Mouse (Mus musculus) limb, embryonic 10.5 days (tissue): ENCODE data around the gene D430041D05Rik. TPM values are rescaled to one million over a fixed set of nuclear protein-coding genes. Genes with fewer than 3 reads are reported as not detected.

Source experiments
- DNase-seq: peaks from one replicate; pipeline ENCODE4 v3.0.0-alpha.2; 2017; ENCODE audit warnings: low spot score
- H3K27ac ChIP-seq: fragments of 300-500 bp; sonication (generic); 2 replicates; pipeline ENCODE4 v1.5.1; 2016; ENCODE audit warnings: mild to moderate bottlenecking
- H3K27me3 ChIP-seq: fragments of 300-500 bp; sonication (generic); 2 replicates; pipeline ENCODE4 v1.6.1; 2016; ENCODE audit warnings: low read depth, mild to moderate bottlenecking; ENCODE audit not compliant: poor library complexity, severe bottlenecking
- H3K36me3 ChIP-seq: fragments of 300-500 bp; sonication (generic); 2 replicates; pipeline ENCODE4 v1.6.1; 2016; ENCODE audit warnings: mild to moderate bottlenecking, moderate library complexity
- H3K4me1 ChIP-seq: fragments of 300-500 bp; sonication (generic); 2 replicates; pipeline ENCODE4 v1.6.1; 2016
- H3K4me3 ChIP-seq: fragments of 300-500 bp; sonication (generic); 2 replicates; pipeline ENCODE4 v1.5.1; 2016; ENCODE audit warnings: mild to moderate bottlenecking, moderate library complexity
- H3K9me3 ChIP-seq: fragments of 300-500 bp; sonication (generic); replicated peaks from 2 replicates; pipeline ENCODE4 v1.6.1; 2016; ENCODE audit warnings: mild to moderate bottlenecking
- WGBS: fragments of 180-500 bp; shearing (Covaris S2); methylation state at CpG from one replicate; pipeline ENCODE4 v1.1.7; 2016; 5-methylcytosine and 5-hydroxymethylcytosine counted together
- polyA plus RNA-seq: library from polyadenylated mRNA; unstranded; fragments of >200 nt; fragmentation: Nextera tagmentation; extraction: Ambion mirVana; gene quantifications from 2 replicates; pipeline ENCODE4 v1.2.1, GENCODE M21; 2016

Gene D430041D05Rik
- polyA plus RNA-seq, 1 experiment from 2014 or later, result 0.81 TPM

DNA sequence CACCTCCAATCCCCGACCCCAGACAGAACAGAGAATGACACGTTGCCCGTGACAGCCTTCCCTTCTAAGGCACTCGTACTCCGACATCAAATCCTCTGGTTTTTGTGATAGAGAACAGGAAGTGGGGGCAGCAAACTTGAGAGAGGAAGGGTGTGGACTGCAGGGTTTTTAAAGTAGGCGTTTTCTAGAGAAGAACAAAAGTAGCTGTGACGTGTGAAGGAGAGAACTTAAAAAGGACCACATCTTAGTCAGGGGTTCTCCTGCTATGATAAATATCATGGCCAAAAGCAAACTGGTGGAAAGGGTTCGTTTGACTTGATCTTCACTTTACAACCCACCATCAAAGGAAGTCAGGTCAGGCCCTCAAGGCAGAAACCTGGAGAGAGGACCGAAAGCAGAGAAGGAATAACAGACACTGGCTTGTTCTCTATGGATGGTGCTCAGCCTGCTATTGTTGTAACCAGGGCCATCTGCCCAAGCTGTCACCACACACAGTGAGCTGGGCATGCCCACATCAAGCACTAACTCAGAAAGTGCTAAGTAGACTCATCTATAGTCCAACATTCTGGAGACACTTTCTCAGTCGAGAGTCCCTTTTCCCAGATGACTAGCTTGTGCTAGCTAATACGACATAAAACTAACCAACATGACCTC, 238.0 kb downstream of the D430041D05Rik start:
- Histone ChIP-seq H3K36me3 (no peaks in the 10 kb centered on the region), H3K9me3 (no peaks in the 10 kb centered on the region), H3K4me3 (no peak overlapping the region), H3K4me1 (peaks cover 18% of the 10 kb centered on the region), H3K27ac (no peak overlapping the region), H3K27me3 (no peaks in the 10 kb centered on the region)
- WGBS, result 67% methylated on average over 11 of the region's 11 CpGs
- DNase-seq, result no peak

DNA sequence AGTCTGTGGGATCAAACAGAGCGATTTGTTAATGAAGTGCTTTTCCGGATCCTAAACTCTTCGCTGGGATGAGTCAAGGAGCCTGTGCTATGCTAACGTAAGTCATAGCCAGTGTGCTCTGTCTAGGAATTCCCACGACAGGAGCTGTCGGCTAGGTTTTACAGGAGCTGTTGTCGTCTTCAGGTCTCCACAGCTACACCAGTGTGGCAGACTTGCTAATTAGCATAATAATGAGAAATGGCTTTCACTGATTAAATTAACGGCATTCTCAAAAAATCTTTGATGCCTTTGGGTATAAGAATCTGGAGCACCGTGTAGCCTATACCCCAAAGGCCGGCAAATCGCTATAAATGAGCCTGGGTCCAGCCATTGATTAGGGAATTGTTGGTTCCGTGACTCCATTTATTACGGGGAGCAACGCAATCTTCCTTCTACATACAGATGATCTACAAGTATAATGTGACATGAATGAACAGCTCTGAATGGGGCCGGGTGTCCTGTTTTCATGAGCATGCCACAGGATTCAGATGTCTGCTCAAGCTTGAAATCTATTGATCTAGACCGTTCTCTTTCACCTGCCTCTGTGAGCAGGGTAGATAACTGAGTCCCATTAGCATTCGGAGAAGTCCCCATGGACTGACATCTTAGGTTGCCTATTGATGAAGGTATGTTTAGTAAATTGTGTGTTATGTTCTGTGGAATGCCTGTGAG, 242.5 kb downstream of the D430041D05Rik start:
- H3K27me3 ChIP-seq, result no peaks in the 10 kb centered on the region
- no peak overlapping the region for H3K27ac ChIP-seq
- WGBS, result 93% methylated on average over 17 of the region's 17 CpGs

DNA sequence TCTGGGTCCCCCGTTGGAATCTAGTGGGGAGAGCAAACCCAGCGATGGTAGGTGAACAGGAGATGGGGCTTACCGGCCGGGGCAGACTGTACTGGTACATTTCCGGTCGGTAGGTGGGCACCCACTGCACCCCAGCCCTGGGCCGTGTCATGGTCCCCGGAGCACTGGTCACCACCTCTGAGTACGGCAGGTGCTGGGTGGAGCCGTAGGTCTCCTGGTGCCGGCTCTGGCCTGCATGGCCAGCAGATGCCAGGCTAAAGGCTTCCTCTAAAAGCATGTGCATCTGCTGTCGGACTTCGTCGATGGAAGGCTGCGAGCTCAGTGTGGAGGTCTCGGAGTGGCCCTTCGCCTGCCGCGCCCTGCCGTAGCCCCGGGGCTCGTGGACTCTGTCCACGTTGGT, 243.0 kb downstream of the D430041D05Rik start:
- no peak overlapping the region for H3K4me3 ChIP-seq
- no peaks in the 10 kb centered on the region for H3K9me3 ChIP-seq
- DNase-seq, result no peak
- 94% methylated on average over 23 of the region's 23 CpGs for WGBS
- no peaks in the 10 kb centered on the region for H3K27me3 ChIP-seq
- H3K4me1 ChIP-seq, result no peaks in the 10 kb centered on the region
- H3K36me3 ChIP-seq, result no peaks in the 10 kb centered on the region
- H3K27ac ChIP-seq, result no peak overlapping the region

More for the DNA sequence above, 242.5 kb downstream of the D430041D05Rik start:
- Histone ChIP-seq H3K4me3 (no peak overlapping the region), H3K9me3 (no peaks in the 10 kb centered on the region), H3K4me1 (no peaks in the 10 kb centered on the region), H3K36me3 (no peaks in the 10 kb centered on the region)
- DNase-seq, result no peak

DNA sequence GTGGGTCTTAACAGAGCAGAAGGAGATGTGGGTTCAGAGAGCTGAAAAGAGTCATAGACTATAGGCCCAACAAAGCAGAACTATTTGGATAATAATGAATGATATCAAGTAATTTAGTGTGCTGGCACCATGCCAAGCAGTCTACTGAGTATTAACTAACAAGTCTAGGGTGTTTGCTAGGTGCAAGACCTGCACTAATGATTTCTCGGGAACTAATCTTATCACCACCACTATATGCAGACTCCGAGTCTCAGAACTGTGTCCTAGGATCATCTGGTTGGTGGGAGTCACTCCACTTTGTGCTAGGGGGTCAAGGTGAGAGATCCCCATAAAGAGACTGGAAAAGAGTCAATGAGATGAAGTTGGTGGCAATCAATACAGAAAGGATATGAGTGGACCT, 245.2 kb downstream of the D430041D05Rik start:
- WGBS, result 95% methylated on average over 2 of the region's 2 CpGs
- no peak for DNase-seq
- Histone ChIP-seq H3K4me3 (no peak overlapping the region), H3K27me3 (no peaks in the 10 kb centered on the region), H3K36me3 (no peaks in the 10 kb centered on the region), H3K4me1 (no peaks in the 10 kb centered on the region), H3K9me3 (no peaks in the 10 kb centered on the region), H3K27ac (no peak overlapping the region)

DNA sequence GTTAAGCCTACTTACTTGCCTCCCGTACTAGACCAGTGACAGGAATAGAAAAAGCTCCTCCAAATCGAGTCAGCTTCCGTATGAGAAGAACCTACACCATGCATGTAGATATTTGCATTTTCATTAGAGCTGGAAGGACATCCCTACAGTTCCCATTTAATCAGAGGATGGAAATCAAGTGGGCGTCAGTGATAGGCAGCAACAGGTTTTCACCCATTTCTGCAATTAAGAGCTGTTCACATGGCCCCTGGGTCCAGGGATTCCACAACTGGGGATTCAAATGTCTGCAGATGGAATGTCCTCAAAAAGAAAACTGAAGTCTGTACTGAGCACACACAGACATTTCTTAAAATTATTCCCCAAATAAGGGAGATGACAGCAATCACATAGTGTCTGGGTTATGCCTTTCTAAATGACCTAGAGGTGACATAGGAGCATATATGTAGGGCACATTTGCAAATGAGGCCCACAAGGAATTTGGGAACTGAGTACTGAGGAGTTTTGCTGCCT, 246.8 kb downstream of the D430041D05Rik start:
- H3K4me1 ChIP-seq, result no peaks in the 10 kb centered on the region
- whole genome bisulfite sequencing, result 95% methylated on average over 4 of the region's 4 CpGs
- H3K27ac ChIP-seq, result no peak overlapping the region
- H3K27me3 ChIP-seq, result no peaks in the 10 kb centered on the region
- no peaks in the 10 kb centered on the region for H3K9me3 ChIP-seq
- H3K36me3 ChIP-seq, result no peaks in the 10 kb centered on the region
- no peak overlapping the region for H3K4me3 ChIP-seq
- DNase-seq, result no peak

DNA sequence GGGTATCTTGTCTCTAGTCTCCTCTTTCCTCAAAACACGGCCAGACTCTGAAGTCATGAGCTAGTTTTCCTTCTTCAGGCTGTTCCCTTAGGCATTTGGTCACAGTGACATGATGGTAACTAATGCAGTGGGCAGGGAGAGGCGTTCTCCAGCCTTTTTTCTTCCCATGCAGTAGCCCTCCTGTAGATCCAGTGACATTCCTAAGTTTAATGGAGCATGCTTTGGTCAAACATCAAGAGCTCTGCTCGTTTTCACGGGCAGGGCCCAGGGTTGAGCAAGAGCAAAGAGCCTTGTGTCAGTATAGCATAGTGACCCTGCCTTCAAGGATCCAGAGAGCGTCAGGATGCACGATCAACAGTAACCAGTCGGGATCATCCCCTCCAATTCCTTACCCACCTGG, 247.4 kb downstream of the D430041D05Rik start:
- Histone ChIP-seq H3K36me3 (no peaks in the 10 kb centered on the region), H3K9me3 (no peaks in the 10 kb centered on the region), H3K4me3 (no peak overlapping the region), H3K27me3 (no peaks in the 10 kb centered on the region), H3K4me1 (no peaks in the 10 kb centered on the region), H3K27ac (no peak overlapping the region)
- DNase-seq, result no peak
- WGBS, result 85% methylated on average over 7 of the region's 7 CpGs

DNA sequence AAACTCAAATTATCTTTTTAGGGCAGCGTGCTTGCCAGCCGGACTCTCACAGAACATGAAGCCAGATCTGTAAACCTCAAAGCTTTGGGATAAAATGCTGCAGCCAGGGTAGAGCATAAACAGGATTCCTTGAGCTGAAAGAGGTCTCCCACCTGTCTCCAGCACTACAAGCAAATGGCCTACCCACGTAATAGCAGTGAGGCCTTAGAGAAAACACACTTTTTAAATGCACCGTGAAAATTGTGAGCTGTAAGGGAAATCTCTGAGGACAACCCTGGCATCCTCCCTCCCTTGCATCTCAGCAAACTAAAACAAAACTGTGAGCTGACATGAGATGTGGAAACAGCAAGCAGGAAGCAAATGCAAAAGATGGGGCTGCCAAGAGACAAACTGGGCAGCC, 253.0 kb downstream of the D430041D05Rik start:
- H3K27me3 ChIP-seq, result no peaks in the 10 kb centered on the region
- no peak overlapping the region for H3K4me3 ChIP-seq
- DNase-seq, result no peak
- H3K27ac ChIP-seq, result no peak overlapping the region
- H3K4me1 ChIP-seq, result no peaks in the 10 kb centered on the region
- H3K36me3 ChIP-seq, result no peaks in the 10 kb centered on the region
- WGBS, result 87% methylated on average over 4 of the region's 4 CpGs
- H3K9me3 ChIP-seq, result no peaks in the 10 kb centered on the region

DNA sequence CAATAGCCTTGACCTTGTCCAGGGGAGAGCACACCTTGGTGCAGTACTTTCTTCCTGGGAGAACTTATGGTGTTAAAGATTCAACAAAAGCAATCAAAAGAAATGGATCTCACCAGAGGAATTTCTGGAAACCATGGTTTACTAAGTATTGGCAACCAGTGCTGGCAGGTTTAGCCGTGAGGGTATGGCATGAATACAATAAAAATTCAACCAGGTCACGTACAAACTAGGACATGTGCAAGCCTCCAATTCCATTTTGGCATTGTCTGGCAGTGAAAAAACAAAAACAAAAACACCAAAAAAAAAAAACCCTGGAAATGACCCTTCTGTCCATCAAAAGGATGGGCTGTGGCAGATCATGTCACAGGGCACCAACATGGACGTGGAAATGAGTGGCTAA, 256.9 kb downstream of the D430041D05Rik start:
- DNase-seq, result no peak
- 88% methylated on average over 3 of the region's 3 CpGs for WGBS
- no peak overlapping the region for H3K4me3 ChIP-seq
- H3K27me3 ChIP-seq, result no peaks in the 10 kb centered on the region
- no peak overlapping the region for H3K27ac ChIP-seq
- no peaks in the 10 kb centered on the region for H3K36me3 ChIP-seq
- no peaks in the 10 kb centered on the region for H3K9me3 ChIP-seq
- H3K4me1 ChIP-seq, result peaks cover 7% of the 10 kb centered on the region; the same call in 1 of the 2 replicates

DNA sequence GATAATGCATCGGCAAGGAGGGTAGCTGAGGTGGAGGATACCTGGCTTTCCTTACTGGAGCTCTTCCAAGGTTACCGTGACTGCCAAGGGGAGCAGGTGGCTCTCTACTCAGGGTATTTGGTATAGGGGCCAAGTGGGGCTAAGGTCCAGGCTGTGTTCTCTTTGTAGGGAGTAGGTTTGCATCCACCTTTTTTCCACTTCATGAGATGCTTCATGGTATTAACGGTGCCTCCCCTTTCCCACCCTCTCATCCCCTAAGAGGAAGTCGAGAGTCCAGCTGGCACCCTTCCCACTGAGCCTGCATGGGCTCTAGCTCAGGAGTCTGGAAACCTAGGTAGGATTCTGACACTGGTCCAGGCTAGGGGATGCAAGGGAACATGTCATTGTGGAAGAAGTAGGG, 257.5 kb downstream of the D430041D05Rik start:
- Histone ChIP-seq H3K4me1 (peaks cover 11% of the 10 kb centered on the region), H3K9me3 (no peaks in the 10 kb centered on the region), H3K27me3 (no peaks in the 10 kb centered on the region), H3K27ac (no peak overlapping the region), H3K36me3 (no peaks in the 10 kb centered on the region), H3K4me3 (no peak overlapping the region)
- no peak for DNase-seq
- 91% methylated on average over 4 of the region's 4 CpGs for WGBS

DNA sequence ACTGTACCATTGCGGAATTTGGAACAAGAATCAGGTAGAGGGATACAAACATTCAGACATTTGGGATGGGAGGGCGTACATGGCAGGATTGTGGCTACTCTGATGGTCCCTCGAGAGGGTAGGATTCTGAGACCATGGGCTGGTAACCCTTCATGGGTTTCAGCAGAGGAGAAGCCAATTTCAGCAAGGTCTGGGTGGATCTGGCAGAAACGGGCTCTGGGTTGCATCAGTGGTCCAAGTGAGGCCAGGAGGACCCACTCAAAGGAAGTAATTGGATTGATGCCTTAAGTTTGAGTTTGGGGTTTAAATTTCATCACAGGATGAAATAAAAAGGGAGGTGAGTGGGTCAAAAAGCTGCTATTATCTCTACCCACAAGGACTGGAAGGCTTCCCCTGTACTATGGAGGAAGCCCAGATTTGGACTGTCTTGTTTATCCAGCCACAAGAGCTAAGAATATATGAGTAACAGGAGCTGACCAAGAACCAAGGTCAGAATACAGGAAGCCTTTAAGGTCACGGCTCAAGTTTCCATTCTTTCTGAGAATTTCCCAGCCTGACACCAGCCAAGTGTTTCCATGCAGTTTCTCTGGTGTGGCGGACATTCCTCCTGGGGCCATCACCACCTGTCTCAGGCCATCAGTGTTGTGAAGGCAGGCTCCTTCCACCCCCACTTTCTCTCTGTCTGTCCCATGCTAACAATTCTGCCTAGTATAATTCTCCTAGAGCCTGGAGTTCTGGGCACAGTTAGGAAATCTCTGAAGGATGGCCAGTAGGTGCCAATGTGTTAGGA, 260.0 kb downstream of the D430041D05Rik start:
- Histone ChIP-seq H3K27ac (no peak overlapping the region), H3K4me3 (no peak overlapping the region)
- WGBS, result 84% methylated on average over 6 of the region's 6 CpGs

DNA sequence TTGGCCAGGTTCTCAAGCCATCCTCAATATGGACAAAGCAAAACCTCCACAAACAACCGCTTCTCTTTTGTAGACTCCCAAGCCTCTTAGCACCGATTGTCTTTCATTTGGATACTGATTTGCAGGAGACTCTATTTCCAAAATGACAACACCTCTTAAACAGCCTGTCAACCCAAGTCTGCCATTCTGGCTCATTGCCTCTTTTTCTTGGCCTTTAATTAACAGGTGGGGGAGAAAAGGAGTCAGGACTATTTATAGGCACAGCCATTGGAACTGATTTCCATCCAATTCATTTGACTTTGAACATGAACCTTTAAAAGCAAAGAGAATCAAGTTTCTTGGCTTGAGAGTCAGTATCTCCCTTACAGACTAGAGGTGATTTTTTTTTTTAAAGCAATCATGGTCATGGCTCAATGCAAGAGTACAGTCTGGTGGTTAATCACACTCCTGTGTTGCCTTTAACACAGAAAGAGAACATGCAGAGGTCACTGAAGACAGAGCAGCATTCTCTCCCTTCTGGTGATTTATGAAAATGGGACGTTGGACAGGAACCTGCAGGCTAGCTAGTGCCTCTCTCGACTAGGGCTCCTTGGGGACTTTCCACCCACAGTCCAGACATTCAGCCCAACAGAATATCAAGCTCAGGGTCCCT, 262.8 kb downstream of the D430041D05Rik start:
- Histone ChIP-seq H3K27ac (no peak overlapping the region), H3K9me3 (no peaks in the 10 kb centered on the region), H3K4me3 (no peak overlapping the region), H3K27me3 (no peaks in the 10 kb centered on the region), H3K4me1 (peaks cover 16% of the 10 kb centered on the region), H3K36me3 (no peaks in the 10 kb centered on the region)
- DNase-seq, result no peak
- 65% methylated on average over 4 of the region's 4 CpGs for WGBS

More for the DNA sequence above, 260.0 kb downstream of the D430041D05Rik start:
- Histone ChIP-seq H3K36me3 (no peaks in the 10 kb centered on the region), H3K4me1 (peaks cover 16% of the 10 kb centered on the region), H3K27me3 (no peaks in the 10 kb centered on the region), H3K9me3 (no peaks in the 10 kb centered on the region)
- no peak for DNase-seq

DNA sequence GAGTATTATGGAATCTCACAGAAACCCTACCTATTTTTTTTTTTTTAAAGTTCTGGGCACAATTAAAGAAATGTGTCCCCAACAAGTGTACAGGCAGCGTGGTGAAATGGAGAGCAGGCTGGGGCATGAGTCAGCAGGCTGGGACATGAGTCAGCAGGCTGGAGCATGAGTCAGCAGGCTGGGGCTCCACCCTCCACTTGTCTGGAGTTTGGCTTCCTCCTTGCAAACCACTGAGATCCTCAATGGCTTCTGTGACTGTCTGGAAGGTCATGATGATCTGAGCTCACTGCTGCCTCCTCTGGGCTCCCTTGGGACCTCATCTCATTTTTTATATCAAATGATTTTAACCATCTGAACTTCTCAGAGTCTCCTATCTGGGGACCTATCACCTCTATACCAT, 264.8 kb downstream of the D430041D05Rik start:
- peaks cover 14% of the 10 kb centered on the region for H3K4me1 ChIP-seq
- 79% methylated on average over 1 of the region's 1 CpGs for whole genome bisulfite sequencing
- no peak overlapping the region for H3K27ac ChIP-seq
- no peaks in the 10 kb centered on the region for H3K36me3 ChIP-seq
- no peak for DNase-seq
- H3K4me3 ChIP-seq, result no peak overlapping the region
- no peaks in the 10 kb centered on the region for H3K9me3 ChIP-seq
- H3K27me3 ChIP-seq, result no peaks in the 10 kb centered on the region
